Mouse (Mus musculus) urinary bladder, postnatal 10 days (tissue): Measurements from ENCODE around the gene Tenm2.

Experiments
- DNase-seq: peaks from one replicate; pipeline ENCODE4 v3.0.0; 2022; ENCODE audit warnings: low spot score

Gene Tenm2

DNA sequence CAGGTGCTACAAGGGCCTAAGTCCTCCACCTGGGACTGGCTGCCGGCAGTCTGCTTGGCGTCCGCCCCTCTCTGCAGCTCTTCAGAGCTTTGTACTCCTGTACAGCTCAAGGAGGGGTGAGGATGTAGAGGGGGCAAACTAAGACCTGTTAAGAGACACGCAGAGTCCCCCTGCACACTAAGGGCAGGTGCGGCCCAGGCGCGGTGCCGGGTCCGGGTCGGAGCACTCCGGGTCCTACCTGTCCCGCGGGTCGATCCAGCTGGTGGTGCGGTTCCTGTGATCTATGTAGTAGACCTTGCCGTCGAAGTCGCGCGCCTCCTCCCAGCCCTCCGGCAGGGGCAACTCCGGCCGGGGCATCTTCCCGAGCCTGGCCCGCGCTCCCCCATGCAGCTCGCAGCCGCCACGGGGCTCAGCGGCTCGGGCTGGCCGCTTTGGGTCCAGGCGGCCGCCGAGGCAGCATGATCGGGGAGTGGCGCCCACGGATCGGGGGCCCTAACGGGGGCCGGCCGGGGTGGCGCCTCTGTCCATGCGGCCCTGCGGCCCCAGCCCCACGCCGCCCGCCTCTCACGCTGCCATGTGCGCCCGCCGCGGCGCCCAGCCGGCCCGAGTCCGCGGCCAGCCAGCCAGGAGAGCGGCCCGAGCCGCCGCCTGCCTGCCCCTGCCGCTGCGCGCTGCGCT lies 1255.9 kb downstream of the Tenm2 start:
- DNase-seq: no peak

DNA sequence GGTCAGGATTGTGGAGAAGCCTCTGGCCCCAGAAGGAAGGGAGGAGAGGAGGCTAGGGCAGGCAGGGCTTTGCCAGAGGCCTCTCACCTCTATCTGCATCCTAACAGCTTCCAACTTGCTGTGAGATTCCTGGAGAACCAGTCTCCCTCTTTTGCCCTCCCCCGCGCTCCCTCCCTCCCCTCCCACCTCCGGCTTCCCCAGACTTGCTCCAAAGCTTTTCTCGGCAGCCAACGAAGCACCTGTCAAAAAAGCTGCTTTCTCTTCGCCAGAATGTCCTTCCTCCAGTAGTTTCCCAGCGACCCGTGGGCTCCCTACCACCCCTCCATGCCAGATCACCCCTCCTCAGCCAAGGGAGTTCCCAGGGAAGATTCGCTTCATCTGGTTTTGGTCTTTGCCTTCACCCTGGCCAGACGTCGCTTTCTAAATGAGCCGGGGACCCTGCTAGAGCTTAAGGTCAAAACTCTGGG lies 1256.5 kb downstream of the Tenm2 start:
- DNase-seq: no peak

DNA sequence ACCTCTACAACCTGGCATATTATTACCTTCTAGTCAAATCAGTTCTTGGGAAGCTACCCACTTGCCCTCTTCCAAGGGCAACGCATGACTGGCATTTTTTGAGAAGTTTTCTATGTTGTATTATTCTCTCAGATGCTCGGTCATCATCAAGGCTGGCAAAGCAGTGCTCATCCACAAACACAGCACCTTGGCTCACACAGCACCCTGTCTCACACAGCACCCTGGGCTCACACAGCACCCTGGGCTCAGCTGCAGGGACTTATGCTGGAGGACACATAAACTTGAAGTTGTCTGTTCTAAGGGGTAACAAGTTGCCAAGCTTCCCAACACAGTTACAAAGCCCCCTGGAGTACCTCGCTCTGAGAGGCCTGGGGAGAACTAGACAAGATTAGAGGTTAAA lies 1258.0 kb downstream of the Tenm2 start:
- DNase-seq: no peak

DNA sequence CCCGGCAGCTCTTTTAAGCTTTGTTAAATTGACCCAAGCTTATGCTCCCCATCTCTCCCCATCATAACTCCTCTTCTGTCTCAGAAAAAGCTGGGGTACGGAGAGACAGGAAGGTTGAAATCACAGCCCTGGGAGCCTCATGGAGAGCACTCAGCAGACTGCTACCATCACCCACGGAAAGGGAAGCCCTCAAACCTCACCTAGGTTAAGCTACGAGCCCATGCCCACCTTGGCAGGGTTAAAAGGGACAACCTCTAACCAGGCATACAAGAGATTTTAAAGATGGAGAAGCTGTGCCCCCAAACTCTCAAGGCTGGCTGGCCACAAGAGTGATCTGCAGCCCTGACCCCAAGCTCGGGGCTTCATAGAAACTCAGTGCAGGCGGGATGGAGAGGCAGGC lies 1258.7 kb downstream of the Tenm2 start:
- DNase-seq: no peak

DNA sequence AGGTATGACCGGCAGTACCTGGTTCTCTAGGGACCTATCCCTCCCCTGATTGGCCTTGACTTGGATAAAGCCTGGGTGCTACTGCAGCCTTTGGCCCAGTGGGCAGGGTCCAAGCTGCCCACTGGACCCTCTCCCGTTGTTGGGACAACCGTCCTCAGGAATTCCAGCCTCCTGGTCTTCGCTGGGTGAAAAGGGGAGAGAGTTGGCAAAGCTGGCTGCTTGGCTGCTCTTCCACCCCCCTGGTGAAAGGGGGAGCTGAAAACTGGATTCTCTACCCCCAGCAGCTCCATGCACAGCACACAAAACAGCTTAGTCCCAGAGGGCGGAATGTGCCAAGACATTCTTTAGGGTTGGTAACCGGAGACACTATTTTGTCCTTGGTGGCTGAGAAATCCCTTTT lies 1259.3 kb downstream of the Tenm2 start:
- no peak for DNase-seq

DNA sequence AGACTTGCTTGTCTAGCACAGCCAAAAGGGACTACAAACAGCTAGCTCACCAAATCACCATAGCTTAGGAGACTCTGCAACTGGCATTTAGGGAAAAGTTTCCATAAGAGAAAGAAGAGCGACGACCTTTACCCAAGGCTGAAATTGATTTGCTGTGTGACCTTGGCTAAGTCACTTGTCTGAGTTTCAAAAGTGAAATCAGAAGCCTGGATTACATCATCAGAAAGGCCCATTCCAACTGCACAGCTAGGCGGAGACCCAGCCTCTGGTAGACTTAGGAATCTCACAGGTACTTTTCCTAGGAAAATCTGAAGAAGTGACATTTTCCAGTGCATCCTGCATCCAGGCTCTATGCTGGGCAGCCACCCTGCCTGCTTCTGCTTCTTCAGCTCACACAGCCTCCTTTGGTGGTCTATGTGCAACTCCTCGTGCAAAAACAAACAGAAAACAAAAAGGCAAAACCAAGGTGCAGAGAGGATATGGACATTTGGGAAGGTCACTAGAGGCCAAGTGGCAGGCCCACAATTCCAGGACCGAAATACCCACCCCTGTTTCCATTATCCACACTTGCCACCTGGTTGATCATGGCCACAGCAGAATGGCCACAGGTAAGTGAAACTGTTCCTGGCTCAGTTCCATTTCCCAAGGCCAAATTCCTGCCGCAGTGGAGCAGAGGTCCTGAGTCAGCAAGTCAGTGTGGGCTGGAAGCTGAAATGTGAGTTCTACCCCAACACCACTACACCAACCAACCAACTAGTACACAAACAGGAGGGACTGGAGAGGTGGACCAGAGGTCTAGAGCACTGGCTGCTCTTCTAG lies 1260.9 kb downstream of the Tenm2 start:
- no peak for DNase-seq

DNA sequence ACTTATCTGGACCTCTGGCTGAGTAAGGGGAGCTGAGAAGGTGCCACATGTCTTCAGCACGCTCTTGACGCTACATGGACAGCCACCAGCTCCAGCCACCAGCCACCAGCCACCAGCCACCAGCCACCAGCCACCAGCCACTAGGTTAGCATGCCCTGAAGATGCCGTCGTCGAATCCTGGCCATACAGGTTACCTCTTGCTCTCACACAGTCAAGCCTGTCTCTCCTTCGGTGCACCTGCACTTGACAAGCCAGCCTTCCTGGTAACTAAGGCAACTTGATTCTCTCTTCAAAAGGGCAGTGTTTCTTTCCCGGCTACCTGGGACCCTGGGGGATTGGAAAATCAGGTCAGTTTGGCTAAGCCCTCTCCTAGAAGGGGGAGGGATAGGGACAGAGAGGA lies 1262.6 kb downstream of the Tenm2 start:
- no peak for DNase-seq

DNA sequence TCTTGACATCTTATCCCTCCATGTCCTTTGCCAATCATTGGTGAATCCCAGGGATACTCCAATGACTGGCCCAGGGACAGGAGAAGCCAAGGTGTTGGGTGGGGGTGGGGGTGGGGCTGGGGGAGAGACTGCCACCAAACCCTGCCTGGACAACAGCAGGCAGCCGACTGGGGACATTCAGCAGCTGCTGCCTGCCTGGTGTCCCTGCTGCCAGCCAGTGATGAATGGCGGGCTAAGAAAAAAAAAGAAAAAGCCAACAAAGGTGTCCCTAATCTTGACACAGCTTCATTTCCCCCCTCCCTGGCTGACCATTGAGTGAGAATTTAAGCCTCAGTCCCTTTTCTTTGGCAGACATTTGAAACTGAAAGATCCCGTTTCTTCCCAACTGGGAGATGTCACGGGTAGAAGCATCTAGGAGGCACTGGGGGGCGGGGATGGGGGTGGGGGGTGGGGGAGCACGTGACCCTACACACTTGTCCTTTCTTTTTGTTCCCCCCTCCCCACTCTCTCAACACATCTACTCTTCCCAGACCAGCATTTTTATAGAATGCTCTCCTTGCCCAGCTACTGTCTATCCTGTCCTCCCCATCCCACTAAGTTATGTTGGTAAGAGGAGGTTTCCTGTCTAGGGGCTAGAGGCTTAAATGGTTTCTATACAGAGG lies 1263.4 kb downstream of the Tenm2 start:
- DNase-seq: no peak

DNA sequence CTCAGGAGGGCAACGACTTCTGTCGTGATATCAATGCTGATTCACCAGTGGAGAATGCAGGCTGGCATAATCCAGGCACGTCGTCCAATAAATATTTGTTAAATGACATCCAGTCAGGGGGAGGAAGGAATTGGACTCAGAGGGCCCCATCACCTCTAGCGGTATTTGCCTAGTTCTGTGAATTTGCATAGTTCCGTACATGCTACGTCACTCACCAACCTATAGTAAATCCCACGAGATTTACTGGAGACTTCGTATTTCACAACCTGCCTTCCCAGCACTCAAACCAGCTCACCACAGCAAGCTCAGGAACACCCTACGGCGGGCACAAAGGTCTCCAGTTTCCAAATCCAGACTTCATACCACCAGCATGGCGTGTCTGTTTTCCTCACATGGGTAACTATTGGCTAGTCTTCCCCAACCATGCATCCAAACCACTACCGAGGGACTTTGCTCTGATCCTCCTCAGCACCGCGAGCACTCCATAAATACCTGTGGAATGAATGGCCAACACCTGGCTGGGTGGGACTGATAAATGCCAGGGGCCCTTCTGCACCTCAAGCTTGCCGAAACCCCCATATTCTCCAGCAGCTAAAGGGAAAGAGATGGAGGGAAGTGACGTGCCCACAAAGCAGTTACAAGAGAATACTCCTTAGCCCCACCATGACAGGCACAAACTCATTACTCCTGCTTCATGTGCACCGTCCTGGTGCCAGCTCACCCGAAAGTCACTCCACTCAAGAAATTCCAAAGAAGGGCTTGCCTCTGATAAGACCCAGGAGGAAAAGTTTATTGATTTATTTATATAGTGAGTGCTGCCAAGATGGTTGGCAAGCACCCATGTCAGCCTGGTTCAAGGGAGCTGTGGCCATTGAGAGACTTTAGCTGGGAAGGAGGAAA lies 1264.7 kb downstream of the Tenm2 start:
- no peak for DNase-seq

DNA sequence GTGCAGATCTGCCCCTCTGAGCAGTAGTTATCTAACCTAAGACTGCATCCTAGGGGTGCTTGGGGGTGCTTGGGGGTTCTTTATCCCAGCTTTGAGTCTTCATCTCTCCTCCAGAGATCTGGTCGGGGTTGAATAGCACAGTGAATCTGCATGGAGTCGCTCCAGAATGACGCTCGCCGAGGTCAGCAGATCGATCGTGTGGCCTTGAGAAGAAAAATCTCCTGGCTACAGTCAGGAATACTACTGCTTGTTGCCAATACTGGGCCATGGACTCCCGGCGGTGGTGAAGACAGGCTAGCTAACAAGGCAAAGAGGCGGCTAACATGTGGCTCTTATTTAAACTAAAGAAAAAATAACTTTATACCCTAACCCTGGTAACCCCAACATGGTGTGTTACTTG lies 1267.5 kb downstream of the Tenm2 start:
- DNase-seq: no peak

DNA sequence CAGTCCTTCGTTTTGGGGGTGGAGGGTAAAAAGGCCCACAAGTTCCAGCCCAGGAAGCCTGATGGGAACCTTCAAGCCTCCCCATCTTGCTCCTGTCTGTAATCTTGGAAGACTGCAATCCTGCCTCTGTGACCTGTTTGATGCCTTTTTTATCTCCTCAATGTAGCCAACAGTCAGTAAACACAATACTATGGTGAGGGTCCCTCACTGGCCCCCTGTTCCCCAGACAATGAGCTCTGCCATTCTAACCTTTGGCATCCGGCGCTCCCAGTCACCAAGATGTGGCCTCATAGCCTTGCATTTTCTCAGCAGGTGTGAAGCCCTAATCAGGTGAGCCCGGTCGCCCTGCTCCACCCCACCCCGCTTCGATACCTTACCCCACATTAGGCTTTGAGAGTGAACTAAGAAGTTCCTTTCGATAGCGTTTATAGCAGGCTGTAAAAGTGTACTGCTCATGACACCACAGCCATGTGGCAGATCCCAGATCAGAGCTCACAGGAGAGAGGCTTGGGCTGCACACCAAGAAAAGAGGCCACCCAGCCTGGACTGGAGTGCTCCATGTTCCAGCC lies 1271.7 kb downstream of the Tenm2 start:
- DNase-seq: no peak

DNA sequence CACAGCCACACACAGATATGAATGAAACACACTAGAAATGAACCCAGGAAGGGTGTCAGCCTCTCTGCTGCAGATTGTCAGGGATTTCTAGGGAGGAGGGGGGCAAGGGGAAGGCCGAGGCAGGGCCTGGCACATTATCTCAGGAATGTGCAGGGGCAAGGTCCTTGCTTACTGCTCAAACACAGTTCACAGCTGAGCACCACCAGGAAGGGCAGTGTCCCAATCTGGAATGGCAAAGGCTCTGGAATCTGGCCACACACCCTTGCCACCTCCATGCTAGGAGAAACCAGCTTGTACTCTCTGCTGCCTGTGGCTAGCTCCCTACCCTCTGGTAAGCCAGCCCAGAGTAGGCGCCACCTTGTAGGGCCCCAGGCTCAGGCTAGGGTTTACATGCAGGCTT lies 1272.2 kb downstream of the Tenm2 start:
- DNase-seq: no peak

DNA sequence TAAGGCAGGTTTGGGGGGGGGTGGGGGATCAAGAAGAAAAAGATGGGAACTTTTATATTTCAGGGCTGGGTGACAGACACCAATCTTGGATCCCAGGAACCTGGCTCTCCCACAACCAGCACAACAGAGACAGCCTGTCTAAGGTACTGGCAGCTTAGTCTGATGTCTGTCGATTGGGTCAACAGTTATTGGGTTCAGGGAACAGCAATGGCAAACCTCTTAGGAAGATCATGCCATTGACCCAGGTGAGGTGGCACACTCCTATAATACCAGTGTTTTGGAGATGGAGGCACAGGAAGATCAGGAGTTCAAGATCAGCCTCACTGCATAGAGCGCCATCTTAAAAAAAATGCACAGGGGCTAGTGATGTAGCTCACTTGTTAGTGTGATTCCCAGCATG lies 1273.3 kb downstream of the Tenm2 start:
- DNase-seq: no peak

DNA sequence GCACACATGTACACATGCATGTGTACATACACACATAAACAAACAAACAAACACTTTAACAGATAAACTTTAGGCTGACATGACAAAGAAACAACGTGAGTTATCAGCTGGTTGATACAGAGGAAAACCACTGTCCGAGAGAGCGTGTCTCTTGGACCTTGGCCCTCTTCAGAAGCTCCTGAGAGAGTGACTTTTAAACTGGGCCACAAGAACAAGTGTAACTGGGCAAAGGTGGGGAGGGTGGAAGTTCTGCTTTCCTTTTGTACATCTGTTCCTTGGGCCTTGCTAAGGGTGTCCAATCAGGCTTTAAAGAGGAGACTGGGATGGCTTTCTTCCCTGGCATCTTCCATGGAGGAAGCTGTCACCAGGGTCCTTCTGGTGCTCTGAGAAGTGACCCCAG lies 1276.5 kb downstream of the Tenm2 start:
- no peak for DNase-seq
